Mouse (Mus musculus): ENCODE data around the gene Ano4. TPM values are rescaled to one million over a fixed set of nuclear protein-coding genes. Genes with fewer than 3 reads are reported as not detected.
A peak's percentile ranks its signal among the peaks of the same experiment; 100 is the strongest.

Gene Ano4
- polyA plus RNA-seq, 1 experiment from 2014 or later = 6.5 TPM

GRCm38 (mm10) chr10:89345196-89345533 is 603 bp upstream of the Ano4 start:
- Histone ChIP-seq H3K27me3 (replicated peaks) (peaks cover 12% of the 10 kb centered on the region), H3K9ac (peak overlapping the region; percentile 89)

GRCm38 (mm10) chr10:89344132-89344490 is 451 bp downstream of the Ano4 start:
- 4% methylated on average over 4 of the region's 4 CpGs for WGBS
- Histone ChIP-seq H3K9ac (peak overlapping the region; percentile 89), H3K4me1 (replicated peaks) (peaks cover 18% of the 10 kb centered on the region), H3K9me3 (replicated peaks) (no peaks in the 10 kb centered on the region), H3K4me3 (peak overlapping the region; percentile 77), H3K27ac (ENCODE audit: poor library complexity, severe bottlenecking) (peak overlapping the region; percentile 82), H3K4me2 (peak overlapping the region; percentile 95), H3K36me3 (no peaks in the 10 kb centered on the region), H3K27me3 (replicated peaks) (peaks cover 12% of the 10 kb centered on the region)
- ATAC-seq (ENCODE audit: insufficient number of reproducible peaks, low FRiP score) = 0 out of 2 replicates have a peak, but pooled peaks have one; percentile 10

More at GRCm38 (mm10) chr10:89345196-89345533, 603 bp upstream of the Ano4 start:
- WGBS = 44% methylated on average over 4 of the region's 4 CpGs
- H3K4me3 ChIP-seq = peak overlapping the region; percentile 77
- no peaks in the 10 kb centered on the region for H3K9me3 ChIP-seq (replicated peaks)
- H3K36me3 ChIP-seq = no peaks in the 10 kb centered on the region
- peak overlapping the region; percentile 82 for H3K27ac ChIP-seq (ENCODE audit: poor library complexity, severe bottlenecking)
- ATAC-seq (ENCODE audit: insufficient number of reproducible peaks, low FRiP score) = peak; percentile 27; the same call in 1 of the 2 replicates
- H3K4me2 ChIP-seq = peak overlapping the region; percentile 95
- H3K4me1 ChIP-seq (replicated peaks) = peaks cover 18% of the 10 kb centered on the region

DNA sequence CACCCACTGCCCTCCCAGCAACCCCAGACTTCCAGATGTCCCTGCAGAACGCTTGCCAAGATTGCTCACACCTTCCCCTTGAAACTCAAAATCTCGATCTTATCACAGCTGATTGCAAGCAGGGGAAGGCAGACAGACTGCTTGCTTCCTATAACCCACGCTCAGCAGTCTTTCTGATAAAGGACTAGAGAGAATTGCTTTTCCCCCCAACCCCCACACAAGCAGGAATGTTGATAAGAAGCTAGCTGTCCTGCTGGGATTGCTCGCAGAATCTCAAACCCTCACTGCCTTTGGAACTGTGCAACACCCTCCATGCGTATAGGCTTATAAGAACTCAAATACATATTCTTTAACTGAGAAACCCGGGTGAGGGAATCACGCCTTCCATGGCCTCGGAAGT is 846 bp downstream of the Ano4 start:
- Histone ChIP-seq H3K9me3 (replicated peaks) (no peaks in the 10 kb centered on the region), H3K36me3 (no peaks in the 10 kb centered on the region), H3K4me3 (peak overlapping the region; percentile 77), H3K9ac (peak overlapping the region; percentile 89), H3K27me3 (replicated peaks) (peaks cover 12% of the 10 kb centered on the region), H3K27ac (ENCODE audit: poor library complexity, severe bottlenecking) (peak overlapping the region; percentile 82), H3K4me1 (replicated peaks) (peaks cover 18% of the 10 kb centered on the region), H3K4me2 (peak overlapping the region; percentile 95)
- 3% methylated on average over 8 of the region's 8 CpGs for WGBS
- no peak for ATAC-seq (ENCODE audit: insufficient number of reproducible peaks, low FRiP score)

GRCm38 (mm10) chr10:89330261-89330660 is 14.3 kb downstream of the Ano4 start:
- Histone ChIP-seq H3K4me1 (replicated peaks) (no peaks in the 10 kb centered on the region), H3K27ac (ENCODE audit: poor library complexity, severe bottlenecking) (no peak overlapping the region), H3K9me3 (replicated peaks) (no peaks in the 10 kb centered on the region), H3K9ac (no peak overlapping the region), H3K27me3 (replicated peaks) (no peaks in the 10 kb centered on the region), H3K4me3 (no peak overlapping the region), H3K36me3 (no peaks in the 10 kb centered on the region), H3K4me2 (no peak overlapping the region)
- 67% methylated on average over 1 of the region's 1 CpGs for WGBS
- ATAC-seq (ENCODE audit: insufficient number of reproducible peaks, low FRiP score) = no peak

DNA sequence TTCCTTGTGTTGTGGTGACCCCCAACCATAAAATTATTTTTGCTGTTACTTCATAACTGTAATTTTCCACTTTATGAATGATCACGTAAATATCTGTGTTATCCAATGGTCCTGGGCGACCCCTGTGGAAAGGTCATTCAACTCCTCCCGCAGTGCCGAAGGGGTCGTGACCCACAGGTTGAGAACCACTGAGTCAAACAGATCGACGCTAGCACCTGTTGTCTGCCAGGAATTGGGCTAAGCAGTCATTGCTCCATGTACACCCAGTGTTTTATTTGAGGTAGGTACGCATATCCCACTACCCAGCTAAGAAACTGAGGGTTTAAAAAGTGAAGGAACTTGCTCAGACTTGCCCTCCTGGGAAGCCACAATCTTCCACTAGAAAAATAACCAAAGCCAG is 14.8 kb downstream of the Ano4 start:
- H3K9me3 ChIP-seq (replicated peaks) = no peaks in the 10 kb centered on the region
- H3K27ac ChIP-seq (ENCODE audit: poor library complexity, severe bottlenecking) = no peak overlapping the region
- 70% methylated on average over 8 of the region's 8 CpGs for WGBS
- no peaks in the 10 kb centered on the region for H3K4me1 ChIP-seq (replicated peaks)
- H3K36me3 ChIP-seq = no peaks in the 10 kb centered on the region
- no peak overlapping the region for H3K4me2 ChIP-seq
- no peak for ATAC-seq (ENCODE audit: insufficient number of reproducible peaks, low FRiP score)
- no peak overlapping the region for H3K4me3 ChIP-seq
- H3K27me3 ChIP-seq (replicated peaks) = no peaks in the 10 kb centered on the region
- H3K9ac ChIP-seq = no peak overlapping the region

- ATAC-seq (ENCODE audit: insufficient number of reproducible peaks, low FRiP score) = no peak
- no peaks in the 10 kb centered on the region for H3K27me3 ChIP-seq (replicated peaks)
- H3K27ac ChIP-seq (ENCODE audit: poor library complexity, severe bottlenecking) = no peak overlapping the region
- H3K9ac ChIP-seq = no peak overlapping the region
- H3K4me1 ChIP-seq (replicated peaks) = no peaks in the 10 kb centered on the region
- no peak overlapping the region for H3K4me2 ChIP-seq
- no peaks in the 10 kb centered on the region for H3K36me3 ChIP-seq
- WGBS = 71% methylated on average over 8 of the region's 8 CpGs
- H3K4me3 ChIP-seq = no peak overlapping the region
- no peaks in the 10 kb centered on the region for H3K9me3 ChIP-seq (replicated peaks)
Measured at GRCm38 (mm10) chr10:89328876-89329275, 15.7 kb downstream of the Ano4 start.

DNA sequence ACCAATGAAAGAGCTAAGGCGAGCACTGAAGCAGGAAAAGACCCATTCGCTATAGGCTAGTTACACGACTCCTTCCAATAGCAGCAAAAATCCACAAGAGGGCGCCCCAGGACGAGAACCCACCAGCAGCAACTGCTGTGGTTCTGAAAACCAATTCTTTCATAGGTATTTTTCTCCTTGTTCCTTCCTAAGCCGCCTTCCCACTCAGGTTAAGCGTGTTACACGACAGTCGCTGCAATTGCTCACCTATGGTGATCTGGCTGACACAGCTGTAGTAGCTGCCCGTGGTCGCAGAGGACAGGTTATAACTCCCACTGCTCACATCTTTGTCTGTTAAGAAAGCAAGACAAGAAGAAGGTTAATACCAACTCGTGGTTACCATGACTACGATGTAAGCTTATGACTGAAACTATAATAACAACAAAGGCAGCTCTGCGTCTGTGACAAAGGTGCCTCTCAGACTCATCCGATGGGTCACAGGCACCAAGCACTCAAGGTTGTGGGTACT is 17.5 kb downstream of the Ano4 start:
- H3K9ac ChIP-seq = no peak overlapping the region
- no peak overlapping the region for H3K4me3 ChIP-seq
- 30% methylated on average over 15 of the region's 15 CpGs for WGBS
- no peaks in the 10 kb centered on the region for H3K27me3 ChIP-seq (replicated peaks)
- no peaks in the 10 kb centered on the region for H3K4me1 ChIP-seq (replicated peaks)
- H3K9me3 ChIP-seq (replicated peaks) = no peaks in the 10 kb centered on the region
- no peak overlapping the region for H3K4me2 ChIP-seq
- H3K36me3 ChIP-seq = no peaks in the 10 kb centered on the region
- ATAC-seq (ENCODE audit: insufficient number of reproducible peaks, low FRiP score) = no peak
- H3K27ac ChIP-seq (ENCODE audit: poor library complexity, severe bottlenecking) = no peak overlapping the region

DNA sequence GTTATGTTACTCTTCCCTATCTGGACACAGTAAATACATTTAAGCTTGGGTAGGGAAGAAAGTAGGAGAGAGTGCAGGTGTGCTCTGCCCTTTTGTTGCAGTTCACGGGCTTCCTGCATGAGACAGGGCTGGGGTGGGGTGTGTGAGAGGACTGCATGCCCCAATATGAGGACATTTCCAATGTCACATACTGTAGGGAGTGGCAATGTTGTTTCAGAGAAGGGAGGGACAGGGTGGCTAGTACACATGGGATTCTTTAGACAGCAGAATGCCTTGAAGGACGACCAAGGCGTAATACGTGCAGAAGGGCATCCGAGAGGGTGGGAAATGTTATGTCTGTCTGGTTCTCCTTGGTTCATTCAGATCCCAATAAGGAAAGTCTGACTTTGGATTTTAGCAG is 18.2 kb downstream of the Ano4 start:
- no peak overlapping the region for H3K27ac ChIP-seq (ENCODE audit: poor library complexity, severe bottlenecking)
- H3K9me3 ChIP-seq (replicated peaks) = no peaks in the 10 kb centered on the region
- ATAC-seq (ENCODE audit: insufficient number of reproducible peaks, low FRiP score) = no peak
- H3K9ac ChIP-seq = no peak overlapping the region
- H3K4me2 ChIP-seq = no peak overlapping the region
- no peaks in the 10 kb centered on the region for H3K27me3 ChIP-seq (replicated peaks)
- WGBS = 95% methylated on average over 5 of the region's 5 CpGs
- no peaks in the 10 kb centered on the region for H3K36me3 ChIP-seq
- H3K4me1 ChIP-seq (replicated peaks) = no peaks in the 10 kb centered on the region
- H3K4me3 ChIP-seq = no peak overlapping the region

- Histone ChIP-seq H3K27ac (ENCODE audit: poor library complexity, severe bottlenecking) (no peak overlapping the region), H3K9me3 (replicated peaks) (peaks cover 10% of the 10 kb centered on the region; the same call in 1 of the 2 replicates), H3K9ac (no peak overlapping the region), H3K27me3 (replicated peaks) (no peaks in the 10 kb centered on the region), H3K4me3 (no peak overlapping the region), H3K36me3 (0 out of 2 replicates have a peak, but pooled peaks cover 2% of the 10 kb centered on the region), H3K4me1 (replicated peaks) (no peaks in the 10 kb centered on the region), H3K4me2 (no peak overlapping the region)
- ATAC-seq (ENCODE audit: insufficient number of reproducible peaks, low FRiP score) = no peak
Measured at GRCm38 (mm10) chr10:89307566-89307965, 37.0 kb downstream of the Ano4 start.

GRCm38 (mm10) chr10:89300346-89300745 is 44.2 kb downstream of the Ano4 start:
- H3K9ac ChIP-seq = no peak overlapping the region
- no peak overlapping the region for H3K4me2 ChIP-seq
- H3K36me3 ChIP-seq = no peaks in the 10 kb centered on the region
- H3K27ac ChIP-seq (ENCODE audit: poor library complexity, severe bottlenecking) = no peak overlapping the region
- no peak overlapping the region for H3K4me3 ChIP-seq
- H3K27me3 ChIP-seq (replicated peaks) = no peaks in the 10 kb centered on the region
- no peaks in the 10 kb centered on the region for H3K9me3 ChIP-seq (replicated peaks)
- ATAC-seq (ENCODE audit: insufficient number of reproducible peaks, low FRiP score) = no peak
- WGBS = 67% methylated on average over 2 of the region's 2 CpGs
- H3K4me1 ChIP-seq (replicated peaks) = no peaks in the 10 kb centered on the region

DNA sequence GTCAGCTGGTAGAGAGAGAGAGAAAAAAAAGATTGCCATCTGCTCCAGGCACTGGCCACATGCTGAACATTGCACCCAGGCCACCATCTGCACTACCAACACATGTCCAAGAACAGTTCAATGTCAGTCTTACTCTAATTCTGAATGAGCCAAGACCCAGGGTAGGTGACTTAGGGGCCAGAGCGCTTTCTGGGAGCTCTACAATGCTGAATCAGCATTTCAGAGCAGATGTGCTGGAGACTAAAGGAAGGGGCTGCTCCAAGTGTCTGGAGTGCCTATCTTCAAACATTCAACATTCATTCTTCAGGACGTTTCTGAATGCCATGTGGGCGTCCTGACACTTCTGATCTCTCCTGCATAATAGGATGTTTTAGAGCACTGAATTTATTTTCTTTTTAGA is 51.8 kb downstream of the Ano4 start:
- Histone ChIP-seq H3K4me2 (no peak overlapping the region), H3K27ac (ENCODE audit: poor library complexity, severe bottlenecking) (no peak overlapping the region), H3K36me3 (no peaks in the 10 kb centered on the region), H3K4me1 (replicated peaks) (no peaks in the 10 kb centered on the region), H3K9ac (no peak overlapping the region), H3K27me3 (replicated peaks) (no peaks in the 10 kb centered on the region), H3K9me3 (replicated peaks) (no peaks in the 10 kb centered on the region), H3K4me3 (no peak overlapping the region)
- whole genome bisulfite sequencing = 67% methylated on average over 3 of the region's 3 CpGs
- no peak for ATAC-seq (ENCODE audit: insufficient number of reproducible peaks, low FRiP score)

DNA sequence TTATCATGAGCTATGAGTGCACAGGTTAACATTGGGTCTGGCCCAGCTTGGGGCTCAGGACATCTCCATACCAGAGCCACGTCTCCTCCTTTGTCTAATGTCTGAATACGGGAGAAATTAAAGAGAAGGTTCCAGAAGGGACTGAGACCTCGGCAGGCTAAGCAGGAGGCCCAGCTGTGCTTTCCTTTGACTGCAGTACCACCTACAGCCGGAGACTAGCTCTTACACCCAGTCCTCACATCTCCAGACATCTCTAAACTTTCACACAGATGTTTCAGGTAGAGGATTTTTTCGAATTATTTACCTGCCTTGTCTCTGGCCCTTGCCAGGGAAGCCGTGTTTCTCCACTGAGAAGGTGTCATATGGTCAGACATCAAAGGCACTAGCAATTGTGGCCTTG is 53.9 kb downstream of the Ano4 start:
- 68% methylated on average over 6 of the region's 6 CpGs for WGBS
- Histone ChIP-seq H3K4me3 (no peak overlapping the region), H3K4me2 (no peak overlapping the region), H3K36me3 (no peaks in the 10 kb centered on the region), H3K27me3 (replicated peaks) (no peaks in the 10 kb centered on the region), H3K9ac (no peak overlapping the region), H3K9me3 (replicated peaks) (no peaks in the 10 kb centered on the region), H3K4me1 (replicated peaks) (no peaks in the 10 kb centered on the region), H3K27ac (ENCODE audit: poor library complexity, severe bottlenecking) (no peak overlapping the region)
- no peak for ATAC-seq (ENCODE audit: insufficient number of reproducible peaks, low FRiP score)

All from heart, embryonic 12.5 days (tissue).